Mouse (Mus musculus): ENCODE measurements at regions not wholly inside any gene's neighbourhood (a gene's known extent, or its start where the extent isn't known, plus 50 kb on each side); places are given as distances from the start of the nearest gene placed in this dataset.

DNA sequence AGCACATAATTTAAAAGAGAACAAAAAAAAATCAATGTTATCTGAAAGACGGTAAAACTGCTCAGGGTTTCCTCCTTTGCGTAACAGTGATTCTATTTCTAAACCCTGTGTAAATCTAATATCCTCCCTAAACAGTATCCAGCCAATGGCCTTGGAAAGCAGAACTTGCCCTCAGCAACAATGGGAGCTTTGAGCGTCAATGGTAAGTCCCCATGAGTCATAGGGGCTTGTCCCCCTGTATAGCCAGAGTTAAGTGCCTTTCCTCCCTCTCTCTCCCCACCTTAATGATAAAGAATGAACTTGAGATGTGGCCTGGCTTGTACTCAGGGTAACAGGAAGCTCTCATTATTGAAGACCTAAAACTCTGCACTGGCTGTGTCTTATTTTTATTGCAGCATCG lies 85.4 kb upstream of the 1700016C15Rik start:
- no peak for TF ChIP-seq POLR2A (IDR thresholded peaks at IDR 0.05; ENCODE audit: low read depth, low read length)
- no peak for TF ChIP-seq CTCF (conservative IDR thresholded peaks at IDR 0.05; ENCODE audit: insufficient read depth, insufficient read length, low read depth, low read length)
